Mouse (Mus musculus): ENCODE data around the gene Prss8.

DNA sequence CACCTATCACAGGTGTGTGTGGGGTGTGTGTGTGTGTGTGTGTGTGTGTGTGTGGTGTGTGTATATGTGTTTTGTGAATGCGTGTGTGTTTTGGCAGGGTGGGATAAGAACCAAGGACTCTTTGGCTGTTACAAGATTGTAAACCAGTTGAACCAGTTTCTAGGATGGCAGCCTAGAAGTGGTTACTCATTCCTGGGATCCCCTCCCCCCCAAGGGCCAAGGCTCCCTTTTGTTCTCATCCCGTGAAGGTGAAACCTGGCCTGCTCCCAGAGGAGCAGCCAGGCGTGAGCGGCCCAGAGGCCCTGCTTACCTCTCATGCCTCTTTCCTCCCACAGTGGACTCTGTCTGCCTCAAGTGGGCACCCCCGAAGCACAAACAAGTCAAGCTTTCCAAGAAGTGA is 4.7 kb downstream of the Prss8 start:
- TF ChIP-seq POLR2A (IDR thresholded peaks at IDR 0.05; ENCODE audit: control insufficient read depth, low read depth, low read length): no peak
- TF ChIP-seq CTCF (IDR thresholded peaks at IDR 0.05; ENCODE audit: control insufficient read depth, insufficient read depth, insufficient replicate concordance, low read depth, low read length): no peak
